Mouse (Mus musculus) midbrain, embryonic 12.5 days (tissue): ENCODE measurements around the gene Slc44a3. TPM values are rescaled to one million over a fixed set of nuclear protein-coding genes. Genes with fewer than 3 reads are reported as not detected.
"Not testable (repeated sequence)": the region's sequence is repeated elsewhere in the genome, so short reads cannot be mapped to it uniquely, and the experiment has no call there.

Source experiments
- ATAC-seq: fragments of 200-750 bp; cut with Nextera tagmentation; 2 replicates; pipeline ENCODE4 v1.8.0; 2017; ENCODE audit warnings: low read depth, moderate TSS enrichment, moderate library complexity; ENCODE audit not compliant: low FRiP score
- H3K27ac ChIP-seq: fragments of 300-500 bp; sonication (generic); replicated peaks from 2 replicates; pipeline ENCODE4 v1.5.1; 2016; ENCODE audit warnings: mild to moderate bottlenecking
- H3K27me3 ChIP-seq: fragments of 300-500 bp; sonication (generic); 2 replicates; pipeline ENCODE4 v1.6.1; 2016; ENCODE audit warnings: mild to moderate bottlenecking
- H3K36me3 ChIP-seq: fragments of 300-500 bp; sonication (generic); 2 replicates; pipeline ENCODE4 v1.6.1; 2016
- H3K4me1 ChIP-seq: fragments of 300-500 bp; sonication (generic); 2 replicates; pipeline ENCODE4 v1.6.1; 2016
- H3K4me2 ChIP-seq: fragments of 300-500 bp; sonication (generic); replicated peaks from 2 replicates; pipeline ENCODE4 v1.6.1; 2016; ENCODE audit warnings: mild to moderate bottlenecking, moderate library complexity
- H3K4me3 ChIP-seq: fragments of 300-500 bp; sonication (generic); 2 replicates; pipeline ENCODE4 v1.5.1; 2016; ENCODE audit warnings: mild to moderate bottlenecking
- H3K9ac ChIP-seq: fragments of 300-500 bp; sonication (generic); replicated peaks from 2 replicates; pipeline ENCODE4 v1.6.1; 2016; ENCODE audit warnings: mild to moderate bottlenecking, moderate library complexity
- H3K9me3 ChIP-seq: fragments of 300-500 bp; sonication (generic); 2 replicates; pipeline ENCODE4 v1.6.1; 2016; ENCODE audit warnings: mild to moderate bottlenecking
- WGBS: fragments of 180-500 bp; shearing (Covaris S2); methylation state at CpG from one replicate; pipeline ENCODE4 v1.1.7; 2016; 5-methylcytosine and 5-hydroxymethylcytosine counted together
- polyA plus RNA-seq: library from polyadenylated mRNA; unstranded; fragments of >200 nt; fragmentation: Nextera tagmentation; extraction: Ambion mirVana; gene quantifications from 2 replicates; pipeline ENCODE4 v1.2.1, GENCODE M21; 2016

Gene Slc44a3
- polyA plus RNA-seq, 1 experiment from 2014 or later, result 1.0 TPM

GRCm38 (mm10) chr3:121547851-121548624 lies 15.8 kb upstream of the Slc44a3 start:
- Histone ChIP-seq H3K4me2 (no peak overlapping the region), H3K27me3 (no peaks in the 10 kb centered on the region; the same call in 1 of the 2 replicates), H3K36me3 (no peaks in the 10 kb centered on the region), H3K9me3 (no peaks in the 10 kb centered on the region), H3K27ac (no peak overlapping the region), H3K4me3 (no peak overlapping the region), H3K4me1 (no peaks in the 10 kb centered on the region), H3K9ac (no peak overlapping the region)
- no peak for ATAC-seq
- 74% methylated on average over 15 of the region's 15 CpGs for WGBS

GRCm38 (mm10) chr3:121540621-121541020 lies 8.4 kb upstream of the Slc44a3 start:
- no peak overlapping the region for H3K4me3 ChIP-seq
- peaks cover 7% of the 10 kb centered on the region; the same call in 1 of the 2 replicates for H3K27me3 ChIP-seq
- no peaks in the 10 kb centered on the region for H3K9me3 ChIP-seq
- H3K36me3 ChIP-seq, result no peaks in the 10 kb centered on the region
- no peak for ATAC-seq
- no peak overlapping the region for H3K27ac ChIP-seq
- H3K4me2 ChIP-seq, result no peak overlapping the region
- WGBS, result 65% methylated on average over 5 of the region's 5 CpGs
- peaks cover 4% of the 10 kb centered on the region; the same call in 1 of the 2 replicates for H3K4me1 ChIP-seq
- no peak overlapping the region for H3K9ac ChIP-seq

- peaks cover 4% of the 10 kb centered on the region; the same call in 1 of the 2 replicates for H3K4me1 ChIP-seq
- ATAC-seq, result 0 out of 2 replicates have a peak, but pooled peaks have one; percentile 23
- H3K4me3 ChIP-seq, result no peak overlapping the region
- no peaks in the 10 kb centered on the region for H3K9me3 ChIP-seq
- no peak overlapping the region for H3K9ac ChIP-seq
- H3K36me3 ChIP-seq, result no peaks in the 10 kb centered on the region
- peaks cover 10% of the 10 kb centered on the region; the same call in 1 of the 2 replicates for H3K27me3 ChIP-seq
- 16% methylated on average over 7 of the region's 8 CpGs for WGBS
- H3K4me2 ChIP-seq, result no peak overlapping the region
- H3K27ac ChIP-seq, result no peak overlapping the region
Observed at GRCm38 (mm10) chr3:121539871-121540431, 7.7 kb upstream of the Slc44a3 start.

GRCm38 (mm10) chr3:121538847-121539246 lies 6.6 kb upstream of the Slc44a3 start:
- H3K4me1 ChIP-seq, H3K9ac ChIP-seq, H3K4me2 ChIP-seq, ATAC-seq, H3K27ac ChIP-seq, H3K9me3 ChIP-seq, H3K36me3 ChIP-seq, H3K4me3 ChIP-seq: not testable (repeated sequence)
- peaks cover 13% of the 10 kb centered on the region; the same call in 1 of the 2 replicates for H3K27me3 ChIP-seq
- WGBS, result 77% methylated on average over 3 of the region's 3 CpGs

GRCm38 (mm10) chr3:121537996-121538395 lies 5.8 kb upstream of the Slc44a3 start:
- H3K9me3 ChIP-seq, result no peaks in the 10 kb centered on the region
- H3K9ac ChIP-seq, result no peak overlapping the region
- H3K4me1 ChIP-seq, result peaks cover 4% of the 10 kb centered on the region; the same call in 1 of the 2 replicates
- H3K4me2 ChIP-seq, result no peak overlapping the region
- ATAC-seq, result no peak
- peaks cover 15% of the 10 kb centered on the region for H3K27me3 ChIP-seq
- 91% methylated on average over 3 of the region's 3 CpGs for WGBS
- no peaks in the 10 kb centered on the region for H3K36me3 ChIP-seq
- no peak overlapping the region for H3K27ac ChIP-seq
- no peak overlapping the region for H3K4me3 ChIP-seq

- no peaks in the 10 kb centered on the region for H3K36me3 ChIP-seq
Observed at GRCm38 (mm10) chr3:121536803-121537202, 4.6 kb upstream of the Slc44a3 start.

GRCm38 (mm10) chr3:121535813-121536504 lies 3.8 kb upstream of the Slc44a3 start:
- H3K27ac ChIP-seq, result no peak overlapping the region

More at GRCm38 (mm10) chr3:121536803-121537202, 4.6 kb upstream of the Slc44a3 start:
- H3K4me2 ChIP-seq, result no peak overlapping the region
- no peak overlapping the region for H3K4me3 ChIP-seq
- ATAC-seq, result no peak
- no peak overlapping the region for H3K27ac ChIP-seq
- H3K4me1 ChIP-seq, result peaks cover 10% of the 10 kb centered on the region
- H3K9ac ChIP-seq, result no peak overlapping the region
- peaks cover 26% of the 10 kb centered on the region for H3K27me3 ChIP-seq
- no peaks in the 10 kb centered on the region for H3K9me3 ChIP-seq
- 80% methylated on average over 9 of the region's 9 CpGs for WGBS

GRCm38 (mm10) chr3:121531370-121532148 lies 645 bp downstream of the Slc44a3 start:
- peak overlapping the region; percentile 52 for H3K4me2 ChIP-seq
- H3K9ac ChIP-seq, result peak overlapping the region; percentile 37
- H3K27me3 ChIP-seq, result peaks cover 32% of the 10 kb centered on the region
- peak overlapping the region; percentile 32 for H3K4me3 ChIP-seq
- peaks cover 17% of the 10 kb centered on the region for H3K4me1 ChIP-seq
- H3K36me3 ChIP-seq, result no peaks in the 10 kb centered on the region
- ATAC-seq, result no peak
- H3K9me3 ChIP-seq, result no peaks in the 10 kb centered on the region
- WGBS, result 52% methylated on average over 16 of the region's 16 CpGs
- no peak overlapping the region for H3K27ac ChIP-seq

More at GRCm38 (mm10) chr3:121535813-121536504, 3.8 kb upstream of the Slc44a3 start:
- H3K4me2 ChIP-seq, result no peak overlapping the region
- no peak for ATAC-seq
- 88% methylated on average over 3 of the region's 3 CpGs for WGBS
- peaks cover 13% of the 10 kb centered on the region for H3K4me1 ChIP-seq
- H3K4me3 ChIP-seq, result no peak overlapping the region
- H3K9ac ChIP-seq, result no peak overlapping the region
- peaks cover 33% of the 10 kb centered on the region for H3K27me3 ChIP-seq
- no peaks in the 10 kb centered on the region for H3K36me3 ChIP-seq
- H3K9me3 ChIP-seq, result no peaks in the 10 kb centered on the region

GRCm38 (mm10) chr3:121530546-121531258 lies 1.5 kb downstream of the Slc44a3 start:
- H3K27me3 ChIP-seq, result peaks cover 30% of the 10 kb centered on the region
- no peak overlapping the region for H3K27ac ChIP-seq
- H3K4me2 ChIP-seq, result no peak overlapping the region
- H3K4me3 ChIP-seq, result no peak overlapping the region
- no peak overlapping the region for H3K9ac ChIP-seq
- peaks cover 17% of the 10 kb centered on the region for H3K4me1 ChIP-seq
- no peaks in the 10 kb centered on the region for H3K9me3 ChIP-seq
- WGBS, result 70% methylated on average over 10 of the region's 10 CpGs
- peak; percentile 55; the same call in 1 of the 2 replicates for ATAC-seq
- H3K36me3 ChIP-seq, result no peaks in the 10 kb centered on the region

GRCm38 (mm10) chr3:121526096-121527093 lies 5.8 kb downstream of the Slc44a3 start:
- WGBS, result 74% methylated on average over 17 of the region's 17 CpGs

More at GRCm38 (mm10) chr3:121526096-121527093, 5.8 kb downstream of the Slc44a3 start:
- Histone ChIP-seq H3K4me3 (no peak overlapping the region), H3K27ac (peak overlapping the region; percentile 36), H3K36me3 (no peaks in the 10 kb centered on the region), H3K4me2 (no peak overlapping the region), H3K27me3 (peaks cover 8% of the 10 kb centered on the region), H3K9ac (no peak overlapping the region), H3K9me3 (no peaks in the 10 kb centered on the region), H3K4me1 (peaks cover 8% of the 10 kb centered on the region; the same call in 1 of the 2 replicates)
- no peak for ATAC-seq
